Mouse (Mus musculus) kidney, adult 2 months (tissue): Measurements from ENCODE around the gene Ccdc103. TPM values are rescaled to one million over a fixed set of nuclear protein-coding genes. Genes with fewer than 3 reads are reported as not detected.

Source experiments
- DNase-seq: peaks from one replicate; pipeline ENCODE4 v3.0.0; 2021
- H3K27ac ChIP-seq: fragments of 200-500 bp; 2 replicates; pipeline ENCODE4 v1.5.1; 2012; ENCODE audit warnings: low read depth, low read length, control low read depth, inconsistent platforms; ENCODE audit not compliant: insufficient read depth
- H3K27me3 ChIP-seq: fragments of 200-500 bp; replicated peaks from 2 replicates; pipeline ENCODE4 v1.6.1; 2012; ENCODE audit warnings: mild to moderate bottlenecking, moderate library complexity, low read length, inconsistent platforms; ENCODE audit not compliant: control insufficient read depth, insufficient read depth
- H3K36me3 ChIP-seq: fragments of 200-500 bp; 2 replicates; pipeline ENCODE4 v1.6.1; 2012; ENCODE audit warnings: mild to moderate bottlenecking, moderate library complexity, low read length, inconsistent platforms; ENCODE audit not compliant: control insufficient read depth, insufficient read depth
- H3K4me1 ChIP-seq: fragments of 200-500 bp; 2 replicates; pipeline ENCODE4 v1.6.1; 2011; ENCODE audit warnings: low read length; ENCODE audit not compliant: control insufficient read depth, insufficient read depth
- H3K4me3 ChIP-seq: fragments of 200-500 bp; 2 replicates; pipeline ENCODE4 v1.5.1; 2011; ENCODE audit warnings: mild to moderate bottlenecking, low read depth, low read length, control low read depth; ENCODE audit not compliant: insufficient read depth
- CTCF ChIP-seq: fragments of 200-500 bp; conservative IDR thresholded peaks from 2 replicates; pipeline ENCODE4 v1.5.1; 2011; ENCODE audit warnings: low read depth, mild to moderate bottlenecking, control low read depth, low read length, moderate library complexity, mixed read lengths; ENCODE audit not compliant: insufficient read depth, insufficient read length
- POLR2A ChIP-seq: fragments of 200-500 bp; IDR thresholded peaks from one replicate; pipeline ENCODE4 v1.6.1; 2011; ENCODE audit warnings: low read depth, low read length, control low read depth
- WGBS: fragments of 180-500 bp; shearing (Covaris S2); methylation state at CpG from one replicate; pipeline ENCODE4 v1.1.7; 2018; 5-methylcytosine and 5-hydroxymethylcytosine counted together
- polyA plus RNA-seq: library from polyadenylated mRNA; depleted of rRNA; stranded (reverse); fragments of >200 nt; gene quantifications from 2 replicates; pipeline ENCODE4 v1.2.3, GENCODE M21; 2012

The Ccdc103 gene
- polyA plus RNA-seq, 1 experiment, result 1.5 TPM

DNA sequence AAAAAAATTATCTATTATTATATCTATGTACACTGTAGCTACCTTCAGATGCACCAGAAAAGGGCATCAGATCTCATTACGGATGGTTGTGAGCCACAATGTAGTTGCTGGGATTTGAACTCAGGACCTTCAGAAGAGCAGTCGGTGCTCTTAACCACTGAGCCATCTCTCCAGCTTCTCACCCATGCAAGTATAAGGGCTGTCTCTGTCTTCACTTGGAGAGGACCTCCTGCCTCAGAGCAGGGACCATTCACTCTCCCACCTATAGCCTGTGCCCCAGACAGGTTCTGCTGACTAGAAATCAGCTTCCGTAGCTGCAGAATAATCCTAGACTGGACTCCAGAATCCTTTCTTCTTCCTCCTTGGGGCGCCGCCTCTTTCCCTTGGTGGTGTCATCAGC, 21.1 kb downstream of the Ccdc103 start:
- DNase-seq, result no peak
- H3K4me1 ChIP-seq, result no peaks in the 10 kb centered on the region
- H3K4me3 ChIP-seq, result no peak overlapping the region
- no peaks in the 10 kb centered on the region for H3K27me3 ChIP-seq
- no peaks in the 10 kb centered on the region for H3K36me3 ChIP-seq
- H3K27ac ChIP-seq, result no peak overlapping the region
- no peak for TF ChIP-seq CTCF
- no peak for TF ChIP-seq POLR2A
- 82% methylated on average over 5 of the region's 5 CpGs for WGBS

DNA sequence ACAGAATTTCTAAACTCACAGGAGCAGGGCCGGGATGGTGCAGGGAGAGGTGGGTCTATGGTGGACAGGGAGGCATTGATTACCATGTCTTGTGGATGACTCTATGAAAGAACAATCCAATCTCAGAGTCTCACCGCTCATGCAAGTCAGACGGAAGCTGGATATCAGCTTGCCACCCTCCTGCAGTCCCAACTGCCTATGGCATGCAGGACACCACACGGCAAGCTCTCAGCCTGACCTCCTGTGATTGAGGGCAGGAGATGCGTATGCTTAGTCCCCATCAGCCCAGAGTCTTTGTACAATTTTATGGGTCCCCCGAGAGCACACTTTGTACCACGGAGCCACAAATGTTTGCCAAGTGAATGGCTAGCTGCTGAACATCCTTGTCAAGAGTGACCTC, 22.6 kb downstream of the Ccdc103 start:
- Histone ChIP-seq H3K4me1 (no peaks in the 10 kb centered on the region), H3K27me3 (no peaks in the 10 kb centered on the region), H3K27ac (no peak overlapping the region), H3K36me3 (no peaks in the 10 kb centered on the region), H3K4me3 (no peak overlapping the region)
- TF ChIP-seq CTCF (no peak), POLR2A (no peak)
- DNase-seq, result no peak
- 81% methylated on average over 7 of the region's 7 CpGs for WGBS

DNA sequence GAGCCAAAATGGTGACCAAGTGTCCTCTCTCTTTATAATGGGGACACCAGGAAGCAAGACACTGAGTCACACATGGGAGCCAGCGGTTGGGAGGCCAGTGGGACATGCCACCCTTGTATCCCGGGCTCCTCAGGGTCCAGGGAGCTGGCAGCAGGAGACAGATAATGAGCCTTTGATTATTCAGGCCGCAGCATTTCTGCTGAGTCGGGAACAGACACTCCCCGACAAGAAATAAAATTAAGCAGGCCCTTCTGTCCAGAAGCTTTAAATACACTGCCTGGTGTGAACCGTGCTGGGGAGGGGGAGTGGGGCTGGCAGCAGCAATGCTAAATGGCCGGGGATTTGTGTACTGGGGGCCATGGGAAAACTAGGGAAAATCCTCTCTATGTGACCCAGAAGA, 30.4 kb downstream of the Ccdc103 start:
- no peaks in the 10 kb centered on the region for H3K36me3 ChIP-seq
- TF ChIP-seq CTCF, result no peak
- TF ChIP-seq POLR2A, result no peak
- no peak overlapping the region for H3K27ac ChIP-seq
- H3K27me3 ChIP-seq, result no peaks in the 10 kb centered on the region
- no peak for DNase-seq
- H3K4me3 ChIP-seq, result no peak overlapping the region
- H3K4me1 ChIP-seq, result no peaks in the 10 kb centered on the region
- WGBS, result 83% methylated on average over 7 of the region's 7 CpGs

DNA sequence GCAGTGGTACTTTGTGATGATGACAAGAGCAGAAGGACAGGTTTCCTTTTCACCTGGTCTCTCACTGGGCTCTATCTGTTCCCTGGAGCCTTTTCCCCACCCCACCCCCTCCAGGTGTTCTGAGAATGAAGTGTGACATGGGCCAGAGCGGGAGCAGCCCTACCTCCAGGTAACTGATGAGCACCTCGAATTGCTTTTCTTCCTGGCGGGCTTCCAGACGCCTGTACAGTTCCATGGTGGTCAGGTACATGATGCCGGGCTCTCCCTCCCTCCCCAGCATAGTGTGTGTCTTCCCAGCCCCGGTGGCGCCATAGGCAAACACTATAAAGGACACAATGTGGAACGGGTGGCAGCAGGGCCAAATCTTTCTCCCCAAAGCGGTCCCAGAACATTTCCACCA, 34.4 kb downstream of the Ccdc103 start:
- TF ChIP-seq POLR2A (no peak), CTCF (no peak)
- Histone ChIP-seq H3K27me3 (no peaks in the 10 kb centered on the region), H3K36me3 (no peaks in the 10 kb centered on the region), H3K4me1 (no peaks in the 10 kb centered on the region), H3K27ac (no peak overlapping the region), H3K4me3 (no peak overlapping the region)
- DNase-seq, result no peak
- 94% methylated on average over 9 of the region's 9 CpGs for WGBS

DNA sequence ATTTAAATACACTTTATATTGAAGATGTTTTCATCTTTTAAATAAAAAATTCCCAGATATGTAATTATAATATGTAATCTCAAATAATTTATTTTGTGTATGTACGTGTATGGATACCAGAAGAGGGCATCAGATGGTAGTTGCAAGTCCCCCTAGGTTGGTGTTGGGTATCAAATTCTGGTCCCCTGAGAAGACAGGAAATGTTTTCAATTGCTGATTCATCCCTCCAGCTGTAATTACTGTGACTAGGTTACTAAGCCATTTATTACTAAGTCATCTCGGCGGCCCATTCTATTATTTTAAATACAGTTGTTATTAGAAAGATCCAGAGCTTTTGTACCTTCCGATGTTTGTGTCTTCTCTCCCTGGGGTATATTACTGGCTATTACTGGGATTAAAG, 37.1 kb downstream of the Ccdc103 start:
- no peaks in the 10 kb centered on the region for H3K36me3 ChIP-seq
- no peaks in the 10 kb centered on the region for H3K4me1 ChIP-seq
- TF ChIP-seq CTCF, result no peak
- no peak for TF ChIP-seq POLR2A
- no peak overlapping the region for H3K27ac ChIP-seq
- DNase-seq, result no peak
- H3K4me3 ChIP-seq, result no peak overlapping the region
- 73% methylated on average over 4 of the region's 4 CpGs for WGBS
- H3K27me3 ChIP-seq, result no peaks in the 10 kb centered on the region

DNA sequence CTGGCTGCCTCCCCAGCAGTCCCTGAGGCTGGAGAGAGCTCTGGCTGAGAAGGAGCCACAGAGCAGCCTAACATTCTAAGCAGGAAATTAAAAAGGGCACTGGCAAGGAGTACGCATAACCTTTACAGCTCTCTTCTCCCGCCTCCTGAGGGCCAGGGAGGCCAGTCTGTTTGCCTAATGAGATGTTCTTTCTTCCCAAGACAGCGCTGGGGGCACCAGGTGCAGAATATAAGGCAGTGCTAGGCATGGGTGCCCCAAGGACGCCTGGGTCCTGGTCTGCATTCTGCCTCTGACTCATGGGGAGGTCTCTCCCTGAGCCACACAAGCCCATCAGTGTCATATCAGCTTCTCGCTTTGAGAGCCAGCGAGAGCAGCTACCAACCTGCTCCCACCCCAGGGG, 40.5 kb downstream of the Ccdc103 start:
- no peaks in the 10 kb centered on the region for H3K36me3 ChIP-seq
- TF ChIP-seq CTCF (no peak), POLR2A (no peak)
- no peaks in the 10 kb centered on the region for H3K27me3 ChIP-seq
- WGBS, result 89% methylated on average over 6 of the region's 6 CpGs
- H3K27ac ChIP-seq, result no peak overlapping the region
- DNase-seq, result no peak
- no peak overlapping the region for H3K4me3 ChIP-seq
- H3K4me1 ChIP-seq, result no peaks in the 10 kb centered on the region

DNA sequence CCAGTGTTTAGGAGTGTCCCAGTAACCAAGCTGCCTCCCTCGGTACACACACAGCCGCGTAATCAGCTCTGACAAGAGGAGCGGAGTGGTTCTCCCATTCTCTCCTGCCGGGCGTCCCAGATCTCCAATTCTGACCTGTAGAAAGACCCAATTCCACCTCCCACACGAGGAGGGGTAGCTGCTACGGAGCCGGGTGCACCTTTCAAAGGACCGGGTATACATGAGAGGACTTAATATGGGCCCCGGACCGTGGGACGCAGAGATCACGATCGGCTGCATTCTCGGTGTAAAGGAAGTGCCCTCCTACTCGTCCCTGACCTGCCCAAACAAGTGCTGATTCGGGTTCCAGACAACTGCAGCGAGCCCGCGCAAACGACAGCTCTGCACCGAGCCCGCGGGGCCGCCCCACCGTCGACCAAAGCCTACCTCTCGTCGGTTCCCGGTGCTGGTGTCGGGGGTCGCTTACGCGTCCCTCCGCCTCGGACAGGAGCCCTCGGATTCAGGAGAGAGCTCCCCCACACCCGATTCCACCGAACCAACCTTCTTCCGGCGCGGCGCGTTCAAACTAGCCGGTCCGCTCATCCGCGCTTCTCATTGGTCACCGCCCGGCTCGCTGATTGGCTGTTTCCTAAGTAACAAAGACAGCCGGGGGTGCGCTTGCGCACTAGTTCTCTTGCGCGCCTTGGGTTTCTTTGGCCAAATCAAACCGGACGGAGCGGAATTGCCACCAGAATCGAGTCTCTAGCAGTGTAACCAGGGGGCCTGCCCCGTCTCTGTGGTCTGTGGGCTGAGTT, 43.8 kb downstream of the Ccdc103 start, which contains the start of gene Kif18b:
Gene Kif18b (minus strand): TSS at position 568 of the 794 bp plus-strand sequence.
- no peaks in the 10 kb centered on the region for H3K36me3 ChIP-seq
- DNase-seq, result peak; percentile 98
- WGBS, result 1% methylated on average over 62 of the region's 62 CpGs
- peak within 1 kb of the TSS; percentile 75 for H3K4me3 ChIP-seq
- no peak within 1 kb of the TSS for H3K27ac ChIP-seq
- no peaks in the 10 kb centered on the region for H3K27me3 ChIP-seq
- H3K4me1 ChIP-seq, result no peaks in the 10 kb centered on the region
- TF ChIP-seq CTCF, result no peak
- TF ChIP-seq POLR2A, result no peak
